Mouse (Mus musculus): ENCODE results near the gene Sclt1.

The Sclt1 gene

DNA sequence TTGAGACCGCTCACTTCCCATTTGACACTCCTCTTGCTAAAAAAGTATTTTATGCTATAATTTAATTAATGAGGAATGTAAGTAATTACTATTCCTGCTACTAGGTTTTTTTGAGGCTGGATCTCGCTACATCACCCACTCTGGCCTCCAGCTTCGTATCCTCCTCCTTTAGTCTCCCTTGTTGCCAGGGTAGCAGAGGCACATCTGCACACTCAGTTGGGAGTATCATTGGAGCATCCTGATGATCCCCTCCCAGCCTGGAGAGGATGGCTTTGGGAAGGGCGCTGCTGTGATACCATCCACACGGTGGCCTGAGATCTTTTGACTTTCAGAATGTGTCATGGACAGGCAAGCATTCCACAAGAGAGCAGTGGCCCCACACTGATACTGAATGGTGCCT, 156.8 kb downstream of the Sclt1 start:
- DNase-seq = no peak

- no peak for DNase-seq
Observed at GRCm38 (mm10) chr3:41583621-41584020, 158.7 kb downstream of the Sclt1 start.

DNA sequence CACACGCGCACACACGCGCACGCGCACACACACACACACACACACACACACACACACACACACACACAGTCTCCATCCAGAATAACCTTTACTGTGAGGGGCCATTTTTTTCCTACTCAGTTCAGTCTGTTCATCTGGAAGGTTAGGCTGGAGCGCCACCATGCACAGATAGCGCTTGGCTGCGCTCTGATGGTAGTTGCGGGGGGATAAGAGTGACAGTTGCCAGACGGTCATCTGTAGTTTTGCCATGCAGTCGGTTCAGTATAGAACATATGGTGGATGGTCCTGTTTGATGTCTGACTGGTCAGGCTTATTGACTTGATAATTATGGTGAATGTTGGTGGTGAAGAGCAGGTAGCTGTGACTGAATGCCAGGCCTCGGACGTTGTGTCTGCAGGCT, 159.2 kb downstream of the Sclt1 start:
- no peak for DNase-seq

- no peak for DNase-seq
Observed at GRCm38 (mm10) chr3:41582256-41582655, 160.1 kb downstream of the Sclt1 start.

GRCm38 (mm10) chr3:41581436-41581835, 160.9 kb downstream of the Sclt1 start:
- peak; percentile 91 for DNase-seq

- peak; percentile 62 for DNase-seq
Observed at GRCm38 (mm10) chr3:41580401-41581323, 161.7 kb downstream of the Sclt1 start.

DNA sequence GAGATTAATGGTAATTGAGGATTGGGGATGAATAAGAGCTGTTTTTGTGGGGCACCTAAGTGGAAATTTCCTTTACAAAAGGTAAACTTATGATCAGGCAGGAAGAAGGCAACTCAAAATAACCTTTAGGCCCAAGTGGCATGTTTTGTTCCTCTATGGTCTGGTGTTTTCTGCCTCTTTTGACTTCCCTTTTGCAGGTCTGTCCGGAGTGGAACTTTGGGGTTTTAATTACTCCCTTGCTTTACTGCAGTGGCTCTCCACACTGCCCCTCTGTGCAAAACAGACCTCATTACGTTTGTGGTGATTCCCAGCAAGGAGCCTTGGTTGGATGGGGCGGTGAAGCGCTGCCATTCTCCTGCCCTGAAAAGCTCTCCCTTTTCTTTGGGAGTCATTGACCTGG, 162.4 kb downstream of the Sclt1 start:
- no peak for DNase-seq

- no peak for DNase-seq
Observed at GRCm38 (mm10) chr3:41577240-41577639, 165.1 kb downstream of the Sclt1 start.

Data from kidney, adult 11 months (tissue).